Mouse (Mus musculus): ENCODE measurements around the gene Rbm18.

GRCm38 (mm10) chr2:36077160-36077761 lies 59.3 kb downstream of the Rbm18 start:
- TF ChIP-seq TAL1 (IDR thresholded peaks at IDR 0.05; ENCODE audit: low read length) (no peak), GATA1 (IDR thresholded peaks at IDR 0.05; ENCODE audit: low read length) (no peak)
